Mouse (Mus musculus): Measurements from ENCODE around the gene Il11.

The Il11 gene

GRCm38 (mm10) chr7:4741151-4741550 is 41.5 kb downstream of the Il11 start:
- ChIA-PET CTCF (interaction anchor here in 2 of 4 experiments (0.5 to 1.6 kb wide), 2 partner anchors 51 to 320 kb away, joined by 3 to 5 read pairs; partner anchors contain the start of gene Rpl28 (in 1 of the 2)), POLR2A (interaction anchor here (0.5 to 10.9 kb wide), 34 partner anchors 10 to 617 kb away, joined by 3 to 419 read pairs (median 4); partner anchors contain the start of genes Cox6b2 (in 3 of the 4), Rpl28 (in 3 of the 4), Hspbp1 (in 2 of the 4) and Ube2s (in 2 of the 4))

GRCm38 (mm10) chr7:4740309-4740727 is 42.3 kb downstream of the Il11 start:
- ChIA-PET POLR2A (interaction anchor here (0.6 to 10.9 kb wide), 75 partner anchors 8 to 1533 kb away, joined by 3 to 419 read pairs (median 6); partner anchors contain the start of genes Cox6b2 (in 3 of the 4), Isoc2a (in 3 of the 4), Rpl28 (in 3 of the 4) and Tmem238 (in 3 of the 4)), CTCF (interaction anchor here in 3 of 4 experiments (0.6 to 2.0 kb wide), 13 partner anchors 8 to 231 kb away, joined by 3 to 23 read pairs (median 3); partner anchors contain the start of genes Cox6b2 (in 1 of the 3), Isoc2a (in 1 of the 3), Rpl28 (in 1 of the 3) and Tmem150b (in 1 of the 3))

DNA sequence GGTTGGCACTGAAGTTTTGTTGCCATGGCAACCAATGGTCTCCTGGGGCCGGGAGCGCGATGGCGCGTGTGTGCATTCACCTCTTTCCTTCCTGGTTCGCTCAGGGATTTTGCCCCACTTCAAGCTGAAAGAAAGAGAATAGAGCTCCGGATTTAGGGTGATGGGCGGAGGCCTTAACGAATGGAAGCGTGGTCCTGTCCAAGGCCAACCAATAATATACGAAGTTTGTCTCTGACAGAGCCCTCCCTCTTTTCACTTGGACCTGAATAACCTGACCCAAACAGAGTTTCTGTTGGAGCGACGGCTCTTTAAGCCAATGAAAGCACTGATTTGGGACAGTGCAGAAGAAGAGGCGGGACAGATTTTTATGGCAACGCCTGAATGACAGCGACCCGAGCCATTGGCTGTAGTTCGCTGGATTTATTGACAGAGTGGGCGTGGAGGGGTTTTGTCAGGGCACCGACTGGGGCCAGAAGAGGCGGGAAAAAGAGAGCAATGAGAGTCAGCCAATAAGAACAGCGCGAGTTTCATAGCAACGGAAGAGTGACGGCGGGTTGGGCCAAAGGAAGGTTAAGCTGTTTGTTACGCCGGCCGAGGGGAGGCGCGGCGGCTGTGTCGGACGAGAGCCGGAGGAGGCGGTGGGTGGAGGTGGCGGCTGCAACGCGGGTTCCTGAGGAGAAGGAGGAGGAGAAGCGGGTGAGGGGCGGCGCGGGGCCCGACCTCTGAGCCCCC is 42.9 kb downstream of the Il11 start, which contains the start of gene Kmt5c:
TSS of gene Kmt5c (plus strand) at position 572 of the 732 bp plus-strand sequence.
- ChIA-PET CTCF (interaction anchor here (0.6 to 2.0 kb wide), 17 partner anchors 9 to 231 kb away, joined by 3 to 23 read pairs (median 3); partner anchors contain the start of genes Cox6b2 (in 1 of the 4), Hspbp1 (in 1 of the 4), Isoc2a (in 1 of the 4) and Rpl28 (in 1 of the 4)), POLR2A (interaction anchor here (0.5 to 10.9 kb wide), 122 partner anchors 9 to 1532 kb away, joined by 3 to 419 read pairs (median 4); partner anchors contain the start of genes Cox6b2 (in 3 of the 4), Hspbp1 (in 3 of the 4), Isoc2a (in 3 of the 4) and Rpl28 (in 3 of the 4))

DNA sequence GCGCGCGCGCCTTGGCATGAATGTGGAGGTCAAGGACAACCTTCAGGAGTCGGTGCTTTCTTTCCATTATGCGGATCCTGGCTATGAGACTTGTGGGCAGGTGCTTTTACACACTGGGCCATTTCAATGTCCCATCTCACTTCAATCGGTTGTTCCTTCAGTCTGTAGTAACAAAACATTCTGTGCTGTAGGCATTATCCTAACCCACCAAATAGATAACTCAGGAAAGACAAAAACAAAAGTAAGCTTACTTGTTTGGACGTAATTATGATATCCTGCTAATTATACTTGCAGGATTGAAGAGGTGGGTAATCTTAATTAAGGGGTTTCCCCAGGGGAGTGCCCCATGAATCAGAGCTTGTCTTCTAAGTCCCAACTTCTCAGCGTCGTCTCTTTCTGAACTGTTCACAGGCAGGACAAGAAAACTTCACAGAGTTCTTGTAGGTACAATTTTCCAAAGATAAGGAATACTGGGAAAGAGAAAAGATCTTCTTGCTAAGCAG is 43.6 kb downstream of the Il11 start:
- ChIA-PET CTCF (interaction anchor here in 3 of 4 experiments (0.6 to 2.0 kb wide), 12 partner anchors 13 to 230 kb away, joined by 3 to 23 read pairs (median 4); partner anchors contain the start of genes Cox6b2 (in 1 of the 3), Hspbp1 (in 1 of the 3), Isoc2a (in 1 of the 3) and Tmem150b (in 1 of the 3)), POLR2A (interaction anchor here (0.6 to 10.9 kb wide), 102 partner anchors 9 to 1328 kb away, joined by 3 to 419 read pairs (median 5); partner anchors contain the start of genes Cox6b2 (in 3 of the 4), Hspbp1 (in 3 of the 4), Rpl28 (in 3 of the 4) and Tmem238 (in 3 of the 4))

DNA sequence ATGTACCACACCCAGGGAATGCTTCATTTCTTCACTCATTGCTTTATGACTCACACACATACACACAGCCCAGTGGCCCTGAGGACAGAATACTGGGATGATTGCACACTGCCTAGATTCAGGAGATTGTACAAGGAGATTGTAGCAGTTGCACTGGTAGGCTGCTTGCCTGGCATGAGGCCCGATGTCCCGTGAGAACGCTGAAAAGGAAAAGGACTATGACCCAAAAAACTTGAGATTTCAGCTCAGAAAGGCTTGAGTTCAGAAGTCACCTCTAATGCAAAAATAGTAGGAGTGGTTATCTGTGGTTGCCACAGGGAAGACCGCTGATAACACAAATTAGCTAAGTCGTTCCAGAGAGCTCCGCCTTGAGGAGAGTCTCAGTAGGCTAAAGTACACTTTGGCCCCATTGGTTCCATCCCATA is 49.7 kb downstream of the Il11 start:
- CTCF ChIA-PET = interaction anchor here in 2 of 4 experiments (0.6 to 1.1 kb wide), 2 partner anchors 28 to 60 kb away, joined by 3 to 4 read pairs; partner anchors contain the start of gene Rpl28 (in 1 of the 2)
- POLR2A ChIA-PET = interaction anchor here in 2 of 4 experiments (0.7 to 2.8 kb wide), 4 partner anchors 19 to 60 kb away, joined by 3 to 13 read pairs (median 5); partner anchors contain the start of genes Cox6b2 (in 1 of the 2), Rpl28 (in 1 of the 2) and Tmem238 (in 1 of the 2)

DNA sequence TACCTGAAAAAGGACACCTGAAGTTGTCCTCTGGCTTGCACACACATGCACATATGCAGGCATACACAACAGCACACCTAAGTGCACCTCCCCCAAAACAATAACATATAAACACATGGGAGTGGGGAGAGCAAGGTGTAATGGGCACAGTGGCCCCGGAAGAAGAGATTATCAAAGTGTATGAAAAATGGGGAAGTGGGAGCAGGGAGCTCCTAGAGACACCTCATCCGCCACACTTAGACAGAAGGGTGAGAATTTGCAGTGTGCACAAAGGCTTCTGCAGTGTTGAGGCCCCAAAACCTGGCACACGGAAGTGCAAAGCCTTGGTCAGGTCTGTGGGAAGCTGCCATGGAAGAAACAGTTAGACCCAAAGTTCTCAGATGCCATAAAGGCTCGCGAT is 51.6 kb downstream of the Il11 start:
- ChIA-PET POLR2A (interaction anchor here in 3 of 4 experiments (0.6 to 2.0 kb wide), 7 partner anchors 8 to 81 kb away, joined by 3 to 10 read pairs (median 4); partner anchors contain the start of genes Kmt5c (in 2 of the 3), Cox6b2 (in 1 of the 3) and Ube2s (in 1 of the 3)), CTCF (interaction anchor here in 1 of 4 experiments (0.6 kb wide), 1 partner anchor 31 kb away, joined by 3 read pairs; no protein-coding TSS in a partner anchor)

- ChIA-PET POLR2A (interaction anchor here in 2 of 4 experiments (0.8 to 5.5 kb wide), 14 partner anchors 14 to 115 kb away, joined by 3 to 38 read pairs (median 7); partner anchors contain the start of genes Cox6b2 (in 2 of the 2), Kmt5c (in 2 of the 2), Rpl28 (in 2 of the 2) and Ube2s (in 2 of the 2)), CTCF (interaction anchor here in 2 of 4 experiments (0.5 to 1.3 kb wide), 3 partner anchors 15 to 186 kb away, joined by 3 read pairs; partner anchors contain the start of gene Kmt5c (in 1 of the 2))
Measured at GRCm38 (mm10) chr7:4725169-4725568, 57.5 kb downstream of the Il11 start, which contains the start of gene Tmem150b. Tmem150b (minus strand) TSS chr7:4725249.

DNA sequence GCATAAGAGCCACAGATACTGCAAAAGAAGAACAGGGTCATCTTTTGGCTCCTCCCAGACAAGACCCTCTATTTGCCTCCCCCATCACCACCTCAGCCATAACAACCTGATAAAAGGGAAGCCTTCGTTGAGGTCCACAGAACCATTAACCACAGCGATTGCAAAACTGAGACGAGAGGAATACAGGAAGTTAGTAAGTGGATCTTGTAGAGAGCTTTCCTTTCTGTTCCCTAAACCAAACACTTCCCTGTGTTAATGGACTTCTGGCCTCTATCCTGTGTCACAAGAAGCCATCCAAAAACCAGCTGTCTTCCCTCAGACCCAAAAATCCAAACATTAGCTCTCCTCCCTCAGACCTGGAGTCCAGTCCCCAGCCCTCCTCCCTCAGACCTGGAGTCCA is 58.3 kb downstream of the Il11 start:
- CTCF ChIA-PET = interaction anchor here in 3 of 4 experiments (0.7 to 2.0 kb wide), 7 partner anchors 15 to 167 kb away, joined by 3 to 16 read pairs (median 3); partner anchors contain the start of gene Kmt5c (in 1 of the 3)
- POLR2A ChIA-PET = interaction anchor here in 3 of 4 experiments (0.8 to 5.5 kb wide), 22 partner anchors 11 to 142 kb away, joined by 3 to 38 read pairs (median 5); partner anchors contain the start of genes Cox6b2 (in 3 of the 3), Hspbp1 (in 2 of the 3), Kmt5c (in 2 of the 3) and Rpl28 (in 2 of the 3)

- ChIA-PET CTCF (interaction anchor here in 3 of 4 experiments (0.7 to 2.0 kb wide), 6 partner anchors 16 to 87 kb away, joined by 3 to 16 read pairs (median 4); partner anchors contain the start of gene Kmt5c (in 1 of the 3)), POLR2A (interaction anchor here in 3 of 4 experiments (0.7 to 5.5 kb wide), 25 partner anchors 11 to 252 kb away, joined by 3 to 38 read pairs (median 5); partner anchors contain the start of genes Cox6b2 (in 3 of the 3), Ube2s (in 3 of the 3), Hspbp1 (in 2 of the 3) and Kmt5c (in 2 of the 3))
Measured at GRCm38 (mm10) chr7:4723508-4723907, 59.2 kb downstream of the Il11 start.
